ENCODE assay signal across 17 mouse cellular contexts in the genomic region with DNA sequence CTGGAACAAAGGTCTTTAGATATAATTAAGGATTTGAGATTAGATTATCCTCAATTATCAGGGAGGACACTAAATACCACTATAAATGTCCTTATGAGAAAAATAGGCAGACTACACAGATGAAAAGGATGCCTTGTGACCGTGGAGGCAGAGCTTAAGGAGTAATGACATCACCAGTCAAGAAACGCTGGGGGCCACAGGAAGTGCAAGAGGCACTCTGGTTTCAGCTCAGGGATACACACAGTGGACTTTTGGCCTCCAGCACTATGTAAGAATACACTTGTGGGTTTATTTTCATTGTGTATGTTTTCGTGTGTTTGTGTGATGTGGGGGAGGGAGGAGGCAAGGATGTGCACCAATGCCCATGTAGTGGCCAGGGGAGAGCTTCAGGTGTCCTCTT. TPM values are rescaled to one million over a fixed set of nuclear protein-coding genes. Genes with fewer than 3 reads are reported as not detected.
"Had no signal": no experiment of that assay in that cellular context is flagged by ENCODE, and none has a peak within 500 bp of the region (broad histone marks: within the 10 kb centered on the region; RNA-seq: fewer than 3 reads in every experiment).

No protein-coding gene starts in this region.

- H3K27ac ChIP-seq: limb, embryonic 12.5 days; liver, embryonic 14.5 days; midbrain, embryonic 13.5 days; neural tube, embryonic 15.5 days had no signal

- H3K9me3 ChIP-seq: limb, embryonic 12.5 days; midbrain, embryonic 13.5 days; neural tube, embryonic 15.5 days had no signal

- H3K4me3 ChIP-seq: limb, embryonic 12.5 days; midbrain, embryonic 13.5 days; myocyte; neural tube, embryonic 15.5 days had no signal

- H3K36me3 ChIP-seq: limb, embryonic 12.5 days; midbrain, embryonic 13.5 days; neural tube, embryonic 15.5 days had no signal

- H3K9ac ChIP-seq: limb, embryonic 12.5 days; liver, embryonic 14.5 days; midbrain, embryonic 13.5 days; neural tube, embryonic 15.5 days had no signal

- ATAC-seq: lung, postnatal 0 days; midbrain, embryonic 13.5 days had no signal

- DNase-seq: kidney, adult 11 months; kidney, adult 9 months; kidney, postnatal 14 days; layer of hippocampus, postnatal 36 days; liver; lung, adult 2 months; lung, postnatal 36 days; thymus, postnatal 36 days had no signal

- H3K4me2 ChIP-seq: limb, embryonic 12.5 days; midbrain, embryonic 13.5 days; neural tube, embryonic 15.5 days had no signal

RNA-seq across cellular contexts. Expression of a gene that starts 5.3 kb away (rescaled TPM):
- polyA plus RNA-seq: midbrain, embryonic 13.5 days; myocyte; neural tube, embryonic 11.5 days; neural tube, embryonic 15.5 days had no signal

RNA-seq across cellular contexts. Expression of a gene that starts 31.6 kb away (rescaled TPM):
- polyA plus RNA-seq: large intestine, adult 2 months; lung, adult 2 months; neural tube, embryonic 11.5 days; spleen, adult 2 months had no signal
